Mouse (Mus musculus) megakaryocyte, embryonic 14.5 days (primary cell): ENCODE data around the gene Fam221b.

Source experiments
- FLI1 ChIP-seq: IDR thresholded peaks from 2 replicates; pipeline ENCODE4 v1.6.1; 2012; ENCODE audit warnings: low read length, inconsistent platforms, mixed read lengths
- GATA1 ChIP-seq: IDR thresholded peaks from 3 replicates; pipeline ENCODE4 v1.6.1; 2012; ENCODE audit warnings: mixed read lengths, low read length, inconsistent platforms, borderline replicate concordance

DNA sequence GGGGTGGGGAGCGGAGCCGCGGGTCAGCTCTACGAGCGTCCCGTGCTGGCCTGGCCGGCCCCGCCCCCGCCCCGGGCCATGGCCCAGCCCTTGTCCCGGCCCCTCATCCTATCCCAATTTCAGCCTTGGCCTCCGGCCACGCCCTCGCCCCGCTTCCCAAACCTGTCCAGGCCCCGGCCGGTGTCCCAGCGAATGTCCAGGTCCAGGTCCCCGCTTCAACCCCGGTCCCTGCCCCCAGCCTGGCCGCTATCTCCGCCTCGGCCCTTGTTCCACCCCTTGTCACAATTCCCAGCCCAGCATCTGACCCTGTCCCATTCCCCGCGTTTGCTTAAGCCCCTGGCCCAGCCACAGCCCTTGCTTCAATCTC is 466 bp upstream of the Fam221b start:
- TF ChIP-seq GATA1 = no peak
- TF ChIP-seq FLI1 = no peak
